Mouse (Mus musculus) embryonic fibroblast, embryonic 13.5 days (primary cell): ENCODE results near the gene Smok3b.

Experiments used
- CTCF ChIP-seq: IDR thresholded peaks from 2 replicates; pipeline ENCODE4 v1.5.1; 2011; ENCODE audit warnings: mild to moderate bottlenecking, control low read depth, low read length, moderate library complexity, borderline replicate concordance; ENCODE audit not compliant: insufficient read depth
- POLR2A ChIP-seq: IDR thresholded peaks from 2 replicates; pipeline ENCODE4 v1.6.1; 2011; ENCODE audit warnings: low read depth, mild to moderate bottlenecking, control low read depth, low read length, moderate library complexity

- no peak for TF ChIP-seq POLR2A
- TF ChIP-seq CTCF, result no peak
These were observed 4.2 kb upstream of the Smok3b start for GRCm38 (mm10) chr5:138016997-138017396.
